Mouse (Mus musculus) lung, embryonic 16.5 days (tissue): Measurements from ENCODE around the gene Kdelc1. TPM values are rescaled to one million over a fixed set of nuclear protein-coding genes. Genes with fewer than 3 reads are reported as not detected.
A peak's percentile ranks its signal among the peaks of the same experiment; 100 is the strongest.

Experiments
- ATAC-seq: fragments of 200-750 bp; cut with Nextera tagmentation; 2 replicates; pipeline ENCODE4 v1.8.0; 2017; ENCODE audit warnings: low read depth, mild to moderate bottlenecking, moderate library complexity
- H3K27ac ChIP-seq: fragments of 300-500 bp; sonication (generic); 2 replicates; pipeline ENCODE4 v1.5.1; 2014; ENCODE audit warnings: mild to moderate bottlenecking, control low read depth, low read length
- H3K27me3 ChIP-seq: fragments of 300-500 bp; sonication (generic); 2 replicates; pipeline ENCODE4 v1.6.1; 2014; ENCODE audit warnings: low read depth, low read length, mixed read lengths; ENCODE audit not compliant: control insufficient read depth, insufficient read depth
- H3K36me3 ChIP-seq: fragments of 300-500 bp; sonication (generic); 2 replicates; pipeline ENCODE4 v1.6.1; 2014; ENCODE audit warnings: low read length; ENCODE audit not compliant: control insufficient read depth, insufficient read depth
- H3K4me1 ChIP-seq: fragments of 300-500 bp; sonication (generic); replicated peaks from 2 replicates; pipeline ENCODE4 v1.6.1; 2014; ENCODE audit warnings: low read length, mixed read lengths; ENCODE audit not compliant: control insufficient read depth, insufficient read depth
- H3K4me2 ChIP-seq: fragments of 300-500 bp; sonication (generic); 2 replicates; pipeline ENCODE4 v1.6.1; 2014; ENCODE audit warnings: low read depth, low read length, control low read depth
- H3K4me3 ChIP-seq: fragments of 300-500 bp; sonication (generic); 2 replicates; pipeline ENCODE4 v1.5.1; 2014; ENCODE audit warnings: mild to moderate bottlenecking, low read length, control low read depth
- H3K9ac ChIP-seq: fragments of 300-500 bp; sonication (generic); 2 replicates; pipeline ENCODE4 v1.6.1; 2014; ENCODE audit warnings: low read length, control low read depth
- H3K9me3 ChIP-seq: fragments of 300-500 bp; sonication (generic); 2 replicates; pipeline ENCODE4 v1.6.1; 2016; ENCODE audit warnings: low read length; ENCODE audit not compliant: control insufficient read depth
- WGBS: fragments of 180-500 bp; shearing (Covaris S2); extraction: QIAGEN DNeasy Blood & Tissue Kit; methylation state at CpG from one replicate; pipeline ENCODE4 v1.1.7; 2014; 5-methylcytosine and 5-hydroxymethylcytosine counted together
- polyA plus RNA-seq: library from polyadenylated mRNA; unstranded; fragments of >200 nt; fragmentation: Nextera tagmentation; extraction: Ambion mirVana; gene quantifications from 2 replicates; pipeline ENCODE4 v1.2.1, GENCODE M21; 2015

Gene Kdelc1
- polyA plus RNA-seq = 56.6 and 58.7 TPM in 2 replicates

DNA sequence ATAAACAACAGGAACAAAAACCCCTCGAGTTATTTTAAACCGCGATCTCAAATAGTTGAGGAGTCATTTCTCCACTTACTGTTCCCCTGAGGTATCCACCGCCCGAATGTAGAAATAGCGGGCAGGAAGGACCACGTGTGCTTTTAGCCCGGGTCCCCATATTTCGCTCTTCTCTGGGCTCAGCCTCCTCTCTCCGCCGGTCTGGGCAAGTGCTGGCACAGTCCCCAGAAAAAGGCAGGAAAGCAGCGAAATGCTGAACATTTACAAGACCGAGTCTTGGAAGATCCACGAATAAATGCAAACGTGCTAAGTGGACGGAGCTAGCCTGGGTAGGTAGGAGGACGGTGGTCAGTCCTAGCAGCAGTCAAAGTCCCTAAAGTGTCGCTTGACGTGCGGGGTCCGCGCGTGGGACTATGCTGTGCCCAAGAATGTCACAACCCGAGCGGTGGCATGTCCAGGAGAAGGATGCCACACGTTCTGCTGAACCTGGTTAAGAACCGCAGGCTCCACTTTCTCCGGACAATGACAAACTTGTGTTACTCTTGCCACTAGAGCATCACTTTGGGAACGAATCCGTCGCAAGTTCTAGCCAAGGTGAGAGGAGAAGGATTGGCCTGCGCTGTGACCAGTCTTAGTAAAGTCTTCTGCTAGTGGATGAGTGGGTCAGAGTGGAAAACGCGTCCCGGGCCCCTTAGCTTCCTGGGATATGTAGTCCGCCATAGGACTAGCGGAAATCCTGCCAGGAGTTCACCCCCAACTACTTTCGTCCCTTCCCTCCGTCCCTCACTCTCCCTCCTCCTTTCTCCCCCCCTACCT lies at the start of gene Kdelc1, which contains the start of gene Bivm:
Gene Kdelc1, minus strand, starts transcription at position 570 of the 816 bp plus-strand sequence.
Gene Bivm, plus strand, starts transcription at position 719 of the 816 bp plus-strand sequence.
- Histone ChIP-seq H3K4me1 (peaks cover 8% of the 10 kb centered on the region; the same call in 1 of the 2 replicates), H3K9me3 (no peaks in the 10 kb centered on the region), H3K4me2 (peak within 1 kb of the TSS; percentile 70), H3K36me3 (peaks cover 13% of the 10 kb centered on the region), H3K27me3 (no peaks in the 10 kb centered on the region), H3K4me3 (peak within 1 kb of the TSS; percentile 86), H3K9ac (peak within 1 kb of the TSS; percentile 86), H3K27ac (peak within 1 kb of the TSS; percentile 99)
- WGBS = under 1% methylated on average over 39 of the region's 39 CpGs
- ATAC-seq = peak; percentile 97

DNA sequence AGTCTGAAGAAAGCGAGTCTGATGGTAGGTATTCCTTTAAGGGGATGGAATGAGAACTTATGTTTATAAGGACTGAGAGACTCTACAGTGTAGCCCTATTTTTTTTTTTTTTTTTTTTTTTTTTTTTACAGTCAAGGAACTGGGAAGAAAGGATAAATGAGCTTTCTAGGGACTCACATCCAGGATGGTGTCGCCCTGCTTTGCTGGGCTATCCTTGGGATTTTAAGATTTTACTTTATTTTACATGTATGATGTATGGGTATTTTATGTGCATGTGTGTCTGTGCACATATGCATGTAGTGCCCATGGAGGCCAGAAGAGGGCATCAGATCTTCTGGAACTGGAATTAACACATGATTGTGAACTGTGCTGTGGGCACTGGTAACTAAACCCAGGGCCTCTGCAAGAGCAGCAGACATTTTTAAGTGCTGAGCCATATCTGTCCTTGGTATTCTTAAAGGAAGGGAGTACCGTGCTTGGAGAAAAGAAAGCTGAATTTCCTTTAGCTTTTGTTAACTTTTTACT lies 49.3 kb upstream of the Kdelc1 start:
- Histone ChIP-seq H3K9me3 (peaks cover 8% of the 10 kb centered on the region; the same call in 1 of the 2 replicates), H3K36me3 (peaks cover 53% of the 10 kb centered on the region), H3K4me2 (no peak overlapping the region), H3K27me3 (no peaks in the 10 kb centered on the region), H3K4me3 (no peak overlapping the region), H3K9ac (no peak overlapping the region), H3K4me1 (no peaks in the 10 kb centered on the region), H3K27ac (no peak overlapping the region)
- no peak for ATAC-seq
- 97% methylated on average over 3 of the region's 3 CpGs for WGBS

DNA sequence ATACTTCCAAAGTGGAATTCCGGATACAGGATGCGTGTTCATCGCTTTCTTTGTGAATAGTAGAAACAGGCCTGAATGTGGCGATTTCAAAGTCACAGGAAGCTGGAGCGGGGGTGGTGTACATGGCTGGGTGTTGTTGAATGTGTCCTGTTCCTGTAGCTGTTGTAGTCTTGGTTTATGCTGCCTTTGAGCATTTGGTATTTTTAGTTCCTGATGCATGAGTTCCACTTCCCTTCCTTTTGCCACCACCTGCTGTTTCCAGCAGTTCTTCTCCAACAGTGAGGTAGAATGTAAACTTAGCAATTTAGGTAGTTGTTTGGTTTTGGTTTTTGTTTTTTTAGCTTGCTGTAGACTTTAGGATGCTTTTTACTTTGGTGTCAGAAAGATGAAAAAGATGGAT lies 43.8 kb upstream of the Kdelc1 start:
- H3K27ac ChIP-seq = no peak overlapping the region
- H3K4me2 ChIP-seq = no peak overlapping the region
- H3K9me3 ChIP-seq = no peaks in the 10 kb centered on the region
- H3K9ac ChIP-seq = no peak overlapping the region
- 91% methylated on average over 5 of the region's 5 CpGs for WGBS
- H3K4me3 ChIP-seq = no peak overlapping the region
- ATAC-seq = no peak
- peaks cover 48% of the 10 kb centered on the region for H3K36me3 ChIP-seq
- no peaks in the 10 kb centered on the region for H3K27me3 ChIP-seq
- no peaks in the 10 kb centered on the region for H3K4me1 ChIP-seq

DNA sequence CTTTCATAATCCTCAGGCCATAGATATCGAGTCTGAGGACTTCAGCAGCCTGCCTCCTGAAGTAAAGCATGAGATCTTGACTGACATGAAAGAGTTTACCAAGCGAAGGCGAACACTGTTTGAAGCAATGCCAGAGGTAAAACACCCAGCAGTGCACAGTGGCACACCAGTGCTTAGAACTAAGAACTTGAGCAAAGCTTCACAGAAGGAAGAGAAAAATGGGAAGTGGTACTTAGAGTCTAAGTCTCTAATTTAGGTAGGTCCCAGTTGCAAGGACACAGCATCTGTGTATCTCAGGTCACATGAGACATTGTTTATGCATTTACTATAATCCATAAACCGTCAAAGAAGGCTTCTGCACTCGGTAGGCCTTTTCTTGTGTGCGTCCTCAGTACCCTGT lies 43.2 kb upstream of the Kdelc1 start:
- WGBS = 93% methylated on average over 6 of the region's 6 CpGs
- Histone ChIP-seq H3K4me3 (no peak overlapping the region), H3K4me1 (no peaks in the 10 kb centered on the region), H3K27ac (no peak overlapping the region), H3K27me3 (no peaks in the 10 kb centered on the region), H3K9me3 (no peaks in the 10 kb centered on the region), H3K36me3 (peaks cover 42% of the 10 kb centered on the region), H3K4me2 (no peak overlapping the region), H3K9ac (no peak overlapping the region)
- ATAC-seq = no peak

DNA sequence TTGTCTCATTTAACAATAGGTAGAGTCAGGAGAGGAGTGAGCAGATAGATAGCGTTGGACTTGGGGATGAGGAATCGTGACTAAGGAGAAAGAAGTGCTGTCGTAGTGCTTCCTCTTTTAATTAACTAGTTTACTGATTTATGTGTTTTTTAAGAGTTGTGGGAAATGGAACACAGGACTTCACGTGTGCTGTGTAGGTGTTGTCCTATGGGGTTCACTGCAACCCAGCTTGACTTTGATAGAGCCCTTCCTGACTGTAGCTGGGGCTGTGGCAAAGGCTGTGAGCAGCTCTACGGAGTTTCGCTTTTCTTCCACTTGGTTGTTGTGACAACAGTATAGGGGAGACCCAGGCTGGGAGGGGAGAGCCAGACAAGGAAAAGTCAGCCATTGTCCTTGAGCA lies 39.7 kb upstream of the Kdelc1 start:
- H3K27ac ChIP-seq = no peak overlapping the region
- H3K27me3 ChIP-seq = no peaks in the 10 kb centered on the region
- no peak overlapping the region for H3K4me2 ChIP-seq
- ATAC-seq = no peak
- no peaks in the 10 kb centered on the region for H3K9me3 ChIP-seq
- whole genome bisulfite sequencing = 90% methylated on average over 6 of the region's 6 CpGs
- H3K4me3 ChIP-seq = no peak overlapping the region
- no peak overlapping the region for H3K9ac ChIP-seq
- no peaks in the 10 kb centered on the region for H3K4me1 ChIP-seq
- peaks cover 31% of the 10 kb centered on the region; the same call in 1 of the 2 replicates for H3K36me3 ChIP-seq

DNA sequence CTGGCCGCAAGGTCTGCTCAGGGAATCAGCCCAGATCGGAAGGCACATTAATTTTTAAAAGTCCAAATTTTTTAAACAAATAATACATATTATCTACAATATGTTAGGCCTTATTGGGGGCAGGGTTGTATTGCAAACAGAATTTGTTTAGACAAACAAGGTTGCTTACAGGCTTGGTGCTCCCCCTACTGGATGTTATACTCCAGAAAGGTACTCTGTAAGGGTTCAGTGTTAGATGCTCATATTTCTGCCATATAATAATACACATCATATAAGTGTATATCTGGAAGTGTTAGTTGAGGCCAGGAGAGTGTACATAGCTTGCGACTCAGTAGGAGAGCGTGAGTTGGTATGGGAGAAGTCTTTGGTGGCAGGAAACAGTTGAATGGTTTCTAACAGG lies 36.7 kb upstream of the Kdelc1 start:
- Histone ChIP-seq H3K4me1 (no peaks in the 10 kb centered on the region), H3K27me3 (no peaks in the 10 kb centered on the region), H3K36me3 (peaks cover 13% of the 10 kb centered on the region; the same call in 1 of the 2 replicates), H3K4me3 (no peak overlapping the region), H3K4me2 (no peak overlapping the region), H3K9ac (no peak overlapping the region), H3K9me3 (no peaks in the 10 kb centered on the region), H3K27ac (no peak overlapping the region)
- no peak for ATAC-seq
- 91% methylated on average over 4 of the region's 4 CpGs for WGBS

DNA sequence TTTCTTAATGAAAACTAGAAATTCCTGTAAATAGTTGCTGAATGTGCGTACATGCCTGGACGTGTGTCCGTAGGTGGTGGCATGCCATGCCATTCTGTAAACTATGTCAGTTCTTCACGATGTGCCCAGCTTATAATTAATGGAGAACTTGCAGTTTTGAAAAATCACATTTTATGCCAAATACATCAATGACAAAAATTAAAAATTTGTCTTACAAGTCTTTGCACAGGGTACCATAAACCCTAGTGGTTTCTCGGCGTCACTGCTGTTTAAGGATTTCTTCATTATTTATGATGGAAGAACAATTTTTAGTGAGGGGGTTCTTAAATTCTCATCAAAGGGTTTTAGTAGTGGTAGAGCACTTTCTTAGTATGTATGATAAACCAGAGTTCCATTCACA lies 30.1 kb upstream of the Kdelc1 start:
- Histone ChIP-seq H3K4me1 (peaks cover 3% of the 10 kb centered on the region; the same call in 1 of the 2 replicates), H3K27ac (peak overlapping the region; percentile 17; the same call in 1 of the 2 replicates), H3K9me3 (no peaks in the 10 kb centered on the region), H3K36me3 (peaks cover 2% of the 10 kb centered on the region; the same call in 1 of the 2 replicates), H3K9ac (peak overlapping the region; percentile 80), H3K4me3 (peak overlapping the region; percentile 66), H3K4me2 (peak overlapping the region; percentile 67), H3K27me3 (no peaks in the 10 kb centered on the region)
- no peak for ATAC-seq
- 17% methylated on average over 6 of the region's 6 CpGs for WGBS

DNA sequence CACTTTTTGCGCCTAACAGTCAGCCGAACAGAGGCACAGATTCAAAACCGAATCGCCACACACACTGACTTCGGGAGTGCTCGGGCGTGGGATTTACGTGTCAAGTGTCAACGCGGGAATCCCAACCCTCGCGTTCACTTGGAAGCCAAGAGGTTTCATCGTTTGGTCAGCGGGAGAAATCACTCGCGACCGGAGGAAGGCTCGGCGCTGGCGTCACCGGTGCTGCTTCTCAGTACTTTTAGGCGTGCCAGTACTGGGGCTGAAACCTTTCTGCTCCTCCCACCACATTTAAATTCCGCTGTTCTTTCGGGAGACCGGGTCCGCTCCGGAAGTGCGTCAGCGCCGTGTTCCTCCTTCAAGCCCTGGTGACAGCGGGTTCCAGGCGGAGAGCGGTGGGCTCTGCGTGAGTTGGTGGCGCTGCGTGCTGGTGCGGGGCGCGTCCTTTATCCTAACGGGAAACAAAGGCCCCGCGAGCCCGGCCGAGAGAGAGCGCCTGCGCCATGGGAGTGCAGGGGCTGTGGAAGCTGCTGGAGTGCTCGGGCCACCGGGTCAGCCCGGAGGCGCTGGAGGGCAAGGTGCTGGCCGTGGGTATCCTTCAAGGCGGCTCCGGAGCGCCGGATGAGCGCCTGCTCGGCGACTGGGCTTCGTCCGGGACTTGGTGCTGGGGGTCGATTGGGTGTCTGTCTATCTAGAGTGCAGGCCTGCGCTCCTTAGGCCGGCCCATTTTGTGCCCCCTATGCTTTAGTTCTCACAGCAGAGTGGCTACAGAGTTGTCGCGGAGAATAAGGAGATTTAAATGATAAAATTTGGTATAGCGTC lies 29.2 kb upstream of the Kdelc1 start, which contains the start of gene Ercc5:
Gene Ercc5, plus strand, starts transcription at position 182 of the 819 bp plus-strand sequence.
- peak; percentile 98 for ATAC-seq
- Histone ChIP-seq H3K27me3 (no peaks in the 10 kb centered on the region), H3K9me3 (no peaks in the 10 kb centered on the region), H3K36me3 (peaks cover 8% of the 10 kb centered on the region), H3K4me1 (peaks cover 3% of the 10 kb centered on the region; the same call in 1 of the 2 replicates), H3K27ac (peak within 1 kb of the TSS; percentile 87), H3K9ac (peak within 1 kb of the TSS; percentile 80), H3K4me3 (peak within 1 kb of the TSS; percentile 66), H3K4me2 (peak within 1 kb of the TSS; percentile 67)
- WGBS = 0% methylated on average over 66 of the region's 66 CpGs
